Mouse (Mus musculus) macrophage (primary cell): Measurements from ENCODE around the gene Ubiad1. TPM values are rescaled to one million over a fixed set of nuclear protein-coding genes. Genes with fewer than 3 reads are reported as not detected.

Source experiments
- H3K27ac ChIP-seq: fragments of 350-480 bp; formaldehyde crosslinking; 2 replicates; pipeline ENCODE4 v1.9.0; 2021
- H3K36me3 ChIP-seq: fragments of 350-480 bp; formaldehyde crosslinking; 2 replicates; pipeline ENCODE4 v1.9.0; 2021; ENCODE audit errors: inconsistent target
- H3K4me3 ChIP-seq: fragments of 350-480 bp; formaldehyde crosslinking; 2 replicates; pipeline ENCODE4 v1.9.0; 2021; ENCODE audit errors: inconsistent target
- H3K79me2 ChIP-seq: fragments of 350-480 bp; formaldehyde crosslinking; 2 replicates; pipeline ENCODE4 v1.9.0; 2021; ENCODE audit errors: inconsistent target
- WGBS: methylation state at CpG from one replicate; pipeline ENCODE4 v1.1.7; 2026; ENCODE audit warnings: inconsistent platforms; ENCODE audit not compliant: missing documents; 5-methylcytosine and 5-hydroxymethylcytosine counted together
- polyA plus RNA-seq: library from polyadenylated mRNA; stranded (reverse); fragments of 250-400 nt; gene quantifications from 3 replicates; pipeline ENCODE4 v1.2.4, GENCODE M21; 2018; ENCODE audit warnings: inconsistent platforms

The Ubiad1 gene
- polyA plus RNA-seq, 1 experiment from 2014 or later, result 4.7 TPM

- Histone ChIP-seq H3K79me2 (no peaks in the 10 kb centered on the region), H3K36me3 (no peaks in the 10 kb centered on the region), H3K4me3 (no peak overlapping the region), H3K27ac (no peak overlapping the region)
- WGBS, result 66% methylated on average over 9 of the region's 9 CpGs
Observed at GRCm38 (mm10) chr4:148399437-148400094, 45.0 kb downstream of the Ubiad1 start.

GRCm38 (mm10) chr4:148397531-148398287 lies 46.9 kb downstream of the Ubiad1 start:
- H3K27ac ChIP-seq, result no peak overlapping the region
- no peaks in the 10 kb centered on the region for H3K79me2 ChIP-seq
- H3K4me3 ChIP-seq, result no peak overlapping the region
- WGBS, result 79% methylated on average over 18 of the region's 18 CpGs
- no peaks in the 10 kb centered on the region for H3K36me3 ChIP-seq

- no peak overlapping the region for H3K27ac ChIP-seq
- no peak overlapping the region for H3K4me3 ChIP-seq
- no peaks in the 10 kb centered on the region for H3K36me3 ChIP-seq
- WGBS, result 92% methylated on average over 3 of the region's 4 CpGs
- no peaks in the 10 kb centered on the region for H3K79me2 ChIP-seq
Observed at GRCm38 (mm10) chr4:148397113-148397512, 47.5 kb downstream of the Ubiad1 start.

DNA sequence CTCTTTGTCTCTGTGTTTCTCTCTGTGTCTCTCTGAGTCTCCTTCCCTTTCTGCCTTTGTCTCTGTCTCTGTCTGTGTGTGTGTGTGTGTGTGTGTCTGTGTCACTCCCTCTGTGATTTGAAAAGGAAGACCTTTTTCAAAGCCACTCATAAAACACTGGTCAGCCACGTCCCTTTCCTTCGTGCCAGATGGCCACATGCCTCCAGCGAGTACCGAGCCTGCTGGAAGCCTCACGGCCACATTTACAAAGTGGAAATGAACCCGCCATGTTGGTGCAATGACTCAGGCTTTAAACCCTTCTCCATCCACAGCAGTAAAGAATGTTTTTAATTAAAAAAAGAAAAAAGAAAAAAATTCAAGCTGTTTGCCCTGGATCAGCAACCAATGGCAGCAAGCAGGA lies 48.7 kb downstream of the Ubiad1 start:
- Histone ChIP-seq H3K79me2 (no peaks in the 10 kb centered on the region), H3K36me3 (no peaks in the 10 kb centered on the region), H3K4me3 (no peak overlapping the region), H3K27ac (no peak overlapping the region)
- WGBS, result 81% methylated on average over 6 of the region's 6 CpGs

GRCm38 (mm10) chr4:148395198-148395597 lies 49.4 kb downstream of the Ubiad1 start:
- Histone ChIP-seq H3K4me3 (no peak overlapping the region), H3K36me3 (no peaks in the 10 kb centered on the region), H3K79me2 (no peaks in the 10 kb centered on the region), H3K27ac (no peak overlapping the region)
- 73% methylated on average over 7 of the region's 7 CpGs for WGBS

DNA sequence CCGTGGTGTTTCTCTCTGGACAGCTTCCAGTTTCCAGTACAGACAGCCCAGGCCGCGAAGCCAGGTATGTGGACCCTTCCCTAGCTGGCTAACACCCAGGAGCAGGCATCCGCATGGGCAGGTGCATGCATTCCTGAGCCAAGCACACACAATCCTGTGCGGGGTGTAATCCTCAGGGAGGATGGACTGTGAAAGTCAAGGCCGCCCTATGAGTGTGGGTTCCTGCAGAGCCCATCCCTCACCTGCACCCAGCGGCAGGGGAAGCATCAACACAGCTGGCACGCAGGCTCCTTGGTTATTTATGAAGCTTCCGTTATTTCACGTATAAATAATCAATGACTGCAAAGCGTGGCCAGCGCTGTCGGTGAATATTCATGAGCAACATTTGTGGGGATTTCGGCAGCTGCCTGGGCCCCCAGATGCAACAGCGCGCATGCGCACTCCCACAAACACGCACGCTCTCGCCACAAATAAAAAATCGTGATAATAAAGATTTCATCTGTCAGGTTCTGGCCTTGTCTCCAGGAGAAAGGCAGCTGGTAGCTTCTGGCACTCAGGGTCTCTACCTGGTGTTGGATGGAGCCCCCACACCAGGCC lies 52.8 kb downstream of the Ubiad1 start:
- no peak overlapping the region for H3K4me3 ChIP-seq
- no peak overlapping the region for H3K27ac ChIP-seq
- H3K79me2 ChIP-seq, result no peaks in the 10 kb centered on the region
- 75% methylated on average over 21 of the region's 21 CpGs for WGBS
- H3K36me3 ChIP-seq, result no peaks in the 10 kb centered on the region

- no peaks in the 10 kb centered on the region for H3K36me3 ChIP-seq
- WGBS, result 66% methylated on average over 7 of the region's 7 CpGs
Observed at GRCm38 (mm10) chr4:148389635-148390034, 54.9 kb downstream of the Ubiad1 start.

DNA sequence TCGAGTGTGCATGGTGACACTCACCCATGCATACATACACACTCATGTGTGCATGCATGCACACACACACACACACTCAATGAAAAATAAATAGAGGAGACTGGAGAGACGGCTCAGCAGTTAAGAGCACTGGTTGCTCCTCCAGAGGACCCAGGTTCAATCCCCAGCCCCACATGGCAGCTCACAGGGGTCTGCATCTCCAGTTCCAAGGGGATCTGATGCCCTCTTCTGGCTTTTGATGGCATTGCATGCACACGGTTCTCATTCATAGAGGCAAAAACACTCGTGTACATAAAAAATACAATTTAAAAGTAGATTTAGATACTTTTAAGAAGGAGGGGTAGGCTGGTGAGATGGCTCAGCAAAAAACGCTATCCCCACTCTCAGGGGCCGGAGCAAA lies 55.5 kb downstream of the Ubiad1 start:
- H3K36me3 ChIP-seq, result no peaks in the 10 kb centered on the region
- WGBS, result 61% methylated on average over 6 of the region's 6 CpGs
- no peak overlapping the region for H3K4me3 ChIP-seq
- H3K79me2 ChIP-seq, result no peaks in the 10 kb centered on the region
- no peak overlapping the region for H3K27ac ChIP-seq

More at GRCm38 (mm10) chr4:148389635-148390034, 54.9 kb downstream of the Ubiad1 start:
- Histone ChIP-seq H3K79me2 (no peaks in the 10 kb centered on the region), H3K27ac (no peak overlapping the region), H3K4me3 (no peak overlapping the region)

DNA sequence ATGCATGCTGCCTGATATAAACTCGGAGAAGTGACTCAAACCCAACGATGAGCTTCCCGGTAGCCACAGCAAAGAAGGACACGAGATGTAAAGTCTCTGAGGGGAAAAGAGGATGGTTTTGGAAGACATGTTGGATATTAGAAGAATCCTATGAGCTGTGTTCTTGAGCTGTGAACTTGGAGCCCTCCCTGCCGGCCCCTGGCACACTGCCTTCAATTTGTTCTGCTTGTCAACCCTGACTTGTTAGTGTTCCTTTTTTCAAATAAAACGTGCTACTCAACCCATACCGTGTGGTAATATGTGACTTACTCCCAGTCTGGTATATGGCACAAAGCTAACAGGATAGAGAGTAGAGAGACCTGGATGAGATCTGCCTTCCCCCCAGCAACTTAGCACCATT lies 59.3 kb downstream of the Ubiad1 start:
- no peaks in the 10 kb centered on the region for H3K36me3 ChIP-seq
- H3K4me3 ChIP-seq, result no peak overlapping the region
- H3K79me2 ChIP-seq, result no peaks in the 10 kb centered on the region
- no peak overlapping the region for H3K27ac ChIP-seq
- 86% methylated on average over 7 of the region's 7 CpGs for WGBS

Other genes starting within 250 kb of the Ubiad1 start
- not detected in 3 replicates for gene Disp3, start 156.8 kb downstream of the Ubiad1 start, polyA plus RNA-seq
- 12.3 to 14.9 TPM (median 14.5 TPM) in 3 replicates for gene Mtor, start 3.8 kb upstream of the Ubiad1 start, polyA plus RNA-seq
- 0.14 to 0.32 TPM in 2 of 3 replicates, not detected in the other for gene Angptl7, start 55.7 kb upstream of the Ubiad1 start, polyA plus RNA-seq
- 32.2 to 58.5 TPM (median 51.2 TPM) in 3 replicates for gene Exosc10, start 113.7 kb upstream of the Ubiad1 start, polyA plus RNA-seq
- gene Srm, start 146.7 kb upstream of the Ubiad1 start, polyA plus RNA-seq, result 14.7 to 81.1 TPM (median 15.5 TPM) in 3 replicates
- 0.09 TPM in 1 of 3 replicates, not detected in the others for gene Masp2, start 157.8 kb upstream of the Ubiad1 start, polyA plus RNA-seq
- gene Tardbp, start 182.2 kb upstream of the Ubiad1 start, polyA plus RNA-seq, result 157 to 233 TPM (median 170 TPM) in 3 replicates
- gene Gm572, start 198.5 kb upstream of the Ubiad1 start, polyA plus RNA-seq, result not detected in 3 replicates